ENCODE assay signal across 8 mouse cellular contexts in genomic region chr1:180888556-180889042, GRCm38 (mm10). TPM values are rescaled to one million over a fixed set of nuclear protein-coding genes. Genes with fewer than 3 reads are reported as not detected.
A peak's percentile ranks its signal among the peaks of the same experiment; 100 is the strongest.
DNase-seq lines count a peak whose midpoint lies in the region; ATAC-seq lines count a peak whose summit lies in the region.

No protein-coding gene starts in this region.

- H3K4me1 ChIP-seq in midbrain, embryonic 11.5 days (ENCODE audit: control insufficient read depth, insufficient read depth, low read length) = peaks cover 8% of the 10 kb centered on the region
- H3K4me1 ChIP-seq in midbrain, embryonic 10.5 days = peaks cover 18% of the 10 kb centered on the region
- peaks cover 13% of the 10 kb centered on the region for H3K4me1 ChIP-seq in forebrain, embryonic 13.5 days
- peaks cover 11% of the 10 kb centered on the region for H3K4me1 ChIP-seq in limb, embryonic 11.5 days (ENCODE audit: control insufficient read depth, insufficient read depth, low read length)

- no peaks in the 10 kb centered on the region for H3K36me3 ChIP-seq in midbrain, embryonic 11.5 days (ENCODE audit: control insufficient read depth, insufficient read depth, low read length)
- H3K36me3 ChIP-seq in midbrain, embryonic 10.5 days = no peaks in the 10 kb centered on the region
- no peaks in the 10 kb centered on the region for H3K36me3 ChIP-seq in forebrain, embryonic 13.5 days (ENCODE audit: poor library complexity, severe bottlenecking)
- no peaks in the 10 kb centered on the region for H3K36me3 ChIP-seq in limb, embryonic 11.5 days (ENCODE audit: control insufficient read depth, insufficient read depth, low read length)

- DNase-seq in midbrain, embryonic 11.5 days (ENCODE audit: low spot score, missing footprints) = no peak
- no peak for DNase-seq in midbrain, embryonic 10.5 days (ENCODE audit: low spot score)
- peak; percentile 84 to 89 for DNase-seq in heart, postnatal 36 days
- peak; percentile 46 for DNase-seq in limb, embryonic 11.5 days (ENCODE audit: low spot score)
- no peak for DNase-seq in cerebellum, postnatal 4 days (ENCODE audit: low spot score in 2 of 2)
- DNase-seq in frontal cortex, postnatal 36 days (ENCODE audit: low spot score in 2 of 2) = no peak

- H3K9me3 ChIP-seq in midbrain, embryonic 11.5 days (ENCODE audit: control insufficient read depth, low read length) = no peaks in the 10 kb centered on the region
- no peaks in the 10 kb centered on the region for H3K9me3 ChIP-seq in midbrain, embryonic 10.5 days (replicated peaks)
- H3K9me3 ChIP-seq in forebrain, embryonic 13.5 days (replicated peaks) = no peaks in the 10 kb centered on the region
- H3K9me3 ChIP-seq in limb, embryonic 11.5 days (ENCODE audit: control insufficient read depth, low read length) = no peaks in the 10 kb centered on the region

- 0 out of 2 replicates have a peak overlapping the region, but pooled peaks have one; percentile 12 for H3K9ac ChIP-seq in midbrain, embryonic 11.5 days (ENCODE audit: low read length)
- H3K9ac ChIP-seq in forebrain, embryonic 13.5 days = no peak overlapping the region
- peak overlapping the region; percentile 28; the same call in 1 of the 2 replicates for H3K9ac ChIP-seq in limb, embryonic 11.5 days (ENCODE audit: low read length)

- H3K27me3 ChIP-seq in midbrain, embryonic 11.5 days (ENCODE audit: control insufficient read depth, insufficient read depth, low read length) = peaks cover 8% of the 10 kb centered on the region
- peaks cover 54% of the 10 kb centered on the region for H3K27me3 ChIP-seq in midbrain, embryonic 10.5 days (ENCODE audit: low read depth, poor library complexity, severe bottlenecking)
- peaks cover 14% of the 10 kb centered on the region for H3K27me3 ChIP-seq in forebrain, embryonic 13.5 days
- H3K27me3 ChIP-seq in limb, embryonic 11.5 days (ENCODE audit: control insufficient read depth, insufficient read depth, low read length) = peaks cover 6% of the 10 kb centered on the region

- intact Hi-C loops in heart, postnatal 36 days (cut with DNase I) = no loop called here

- H3K4me3 ChIP-seq in midbrain, embryonic 11.5 days (ENCODE audit: low read depth, low read length) = no peak overlapping the region
- H3K4me3 ChIP-seq in midbrain, embryonic 10.5 days = no peak overlapping the region
- no peak overlapping the region for H3K4me3 ChIP-seq in forebrain, embryonic 13.5 days
- no peak overlapping the region for H3K4me3 ChIP-seq in limb, embryonic 11.5 days (ENCODE audit: low read depth, low read length)

- 12% methylated on average over 13 of the region's 13 CpGs for WGBS in midbrain, embryonic 11.5 days
- 9% methylated on average over 13 of the region's 13 CpGs for WGBS in midbrain, embryonic 10.5 days
- WGBS in forebrain, embryonic 13.5 days = 8% methylated on average over 13 of the region's 13 CpGs
- 5% methylated on average over 13 of the region's 13 CpGs for WGBS in limb, embryonic 11.5 days

- H3K4me2 ChIP-seq in midbrain, embryonic 11.5 days = no peak overlapping the region
- peak overlapping the region; percentile 40 for H3K4me2 ChIP-seq in forebrain, embryonic 13.5 days
- peak overlapping the region; percentile 17; the same call in 1 of the 2 replicates for H3K4me2 ChIP-seq in limb, embryonic 11.5 days (ENCODE audit: low read depth, severe bottlenecking)

- peak; percentile 60 for ATAC-seq in midbrain, embryonic 11.5 days (ENCODE audit: low FRiP score)
- peak; percentile 68 for ATAC-seq in forebrain, embryonic 13.5 days
- ATAC-seq in limb, embryonic 11.5 days (ENCODE audit: insufficient number of reproducible peaks, low FRiP score, low TSS enrichment, low read depth) = peak; percentile 60
- ATAC-seq in monocyte, adult 5-6 weeks (replicated peaks; ENCODE audit: insufficient number of reproducible peaks, low FRiP score, low TSS enrichment, poor library complexity, severe bottlenecking) = peak; percentile 72

- H3K27ac ChIP-seq in midbrain, embryonic 11.5 days (ENCODE audit: low read depth, low read length) = no peak overlapping the region
- H3K27ac ChIP-seq in midbrain, embryonic 10.5 days (replicated peaks) = no peak overlapping the region; the same call in 1 of the 2 replicates
- H3K27ac ChIP-seq in forebrain, embryonic 13.5 days = no peak overlapping the region
- H3K27ac ChIP-seq in limb, embryonic 11.5 days (replicated peaks; ENCODE audit: low read depth, low read length) = no peak overlapping the region

RNA-seq across cellular contexts. Expression of gene Lefty2, which starts 4.3 kb away (rescaled TPM):
- polyA plus RNA-seq in midbrain, embryonic 11.5 days (2014; fragmentation: Nextera tagmentation; extraction: Ambion mirVana) = not detected in 2 replicates
- not detected in 2 replicates for polyA plus RNA-seq in midbrain, embryonic 10.5 days (2016; fragmentation: Nextera tagmentation; extraction: Ambion mirVana)
- polyA plus RNA-seq in forebrain, embryonic 13.5 days (2015; fragmentation: Nextera tagmentation; extraction: Ambion mirVana) = 0.41 and 0.94 TPM in 2 replicates
- total RNA-seq in heart, postnatal 36 days (2021) = not detected
- polyA plus RNA-seq in limb, embryonic 11.5 days (2014; fragmentation: Nextera tagmentation; extraction: Ambion mirVana) = 0.08 TPM in 1 of 2 replicates, not detected in the other
- total RNA-seq in monocyte, adult 5-6 weeks (2017) = not detected in 3 replicates

RNA-seq across cellular contexts. Expression of gene Pycr2, which starts 15.5 kb away (rescaled TPM):
- 85.4 and 97.9 TPM in 2 replicates for polyA plus RNA-seq in midbrain, embryonic 11.5 days (2014; fragmentation: Nextera tagmentation; extraction: Ambion mirVana)
- 134 and 144 TPM in 2 replicates for polyA plus RNA-seq in midbrain, embryonic 10.5 days (2016; fragmentation: Nextera tagmentation; extraction: Ambion mirVana)
- polyA plus RNA-seq in forebrain, embryonic 13.5 days (2015; fragmentation: Nextera tagmentation; extraction: Ambion mirVana) = 90.6 and 101 TPM in 2 replicates
- total RNA-seq in heart, postnatal 36 days (2021) = 10 to 100 TPM; 12.5 to 15.6 TPM
- polyA plus RNA-seq in limb, embryonic 11.5 days (2014; fragmentation: Nextera tagmentation; extraction: Ambion mirVana) = 120 and 137 TPM in 2 replicates
- total RNA-seq in monocyte, adult 5-6 weeks (2017) = 12.9 to 16.2 TPM (median 14.3 TPM) in 3 replicates

RNA-seq across cellular contexts. Expression of gene Sde2, which starts 37.7 kb away (rescaled TPM):
- polyA plus RNA-seq in midbrain, embryonic 11.5 days (2014; fragmentation: Nextera tagmentation; extraction: Ambion mirVana) = 34.1 and 35.1 TPM in 2 replicates
- polyA plus RNA-seq in midbrain, embryonic 10.5 days (2016; fragmentation: Nextera tagmentation; extraction: Ambion mirVana) = 39.0 and 42.1 TPM in 2 replicates
- 32.7 and 33.8 TPM in 2 replicates for polyA plus RNA-seq in forebrain, embryonic 13.5 days (2015; fragmentation: Nextera tagmentation; extraction: Ambion mirVana)
- total RNA-seq in heart, postnatal 36 days (2021) = 10 to 100 TPM; 10.3 to 14.2 TPM
- polyA plus RNA-seq in limb, embryonic 11.5 days (2014; fragmentation: Nextera tagmentation; extraction: Ambion mirVana) = 44.1 and 46.9 TPM in 2 replicates
- total RNA-seq in monocyte, adult 5-6 weeks (2017) = 45.3 to 50.4 TPM (median 49.6 TPM) in 3 replicates

RNA-seq across cellular contexts. Expression of gene Lefty1, which starts 46.2 kb away (rescaled TPM):
- polyA plus RNA-seq in midbrain, embryonic 11.5 days (2014; fragmentation: Nextera tagmentation; extraction: Ambion mirVana) = 0.51 and 1.1 TPM in 2 replicates
- polyA plus RNA-seq in midbrain, embryonic 10.5 days (2016; fragmentation: Nextera tagmentation; extraction: Ambion mirVana) = 0.60 and 0.67 TPM in 2 replicates
- not detected in 2 replicates for polyA plus RNA-seq in forebrain, embryonic 13.5 days (2015; fragmentation: Nextera tagmentation; extraction: Ambion mirVana)
- 1 to 10 TPM in 1 of 2 experiments, under 1 TPM in 1; 0.95 to 1.0 TPM for total RNA-seq in heart, postnatal 36 days (2021)
- polyA plus RNA-seq in limb, embryonic 11.5 days (2014; fragmentation: Nextera tagmentation; extraction: Ambion mirVana) = 0.12 and 1.4 TPM in 2 replicates
- total RNA-seq in monocyte, adult 5-6 weeks (2017) = not detected in 3 replicates

RNA-seq across cellular contexts. Expression of gene Tmem63a, which starts 53.5 kb away (rescaled TPM):
- 2.4 and 2.5 TPM in 2 replicates for polyA plus RNA-seq in midbrain, embryonic 11.5 days (2014; fragmentation: Nextera tagmentation; extraction: Ambion mirVana)
- 2.2 and 3.6 TPM in 2 replicates for polyA plus RNA-seq in midbrain, embryonic 10.5 days (2016; fragmentation: Nextera tagmentation; extraction: Ambion mirVana)
- polyA plus RNA-seq in forebrain, embryonic 13.5 days (2015; fragmentation: Nextera tagmentation; extraction: Ambion mirVana) = 0.88 and 1.4 TPM in 2 replicates
- 10 to 100 TPM; 13.8 to 13.9 TPM for total RNA-seq in heart, postnatal 36 days (2021)
- 5.6 and 6.1 TPM in 2 replicates for polyA plus RNA-seq in limb, embryonic 11.5 days (2014; fragmentation: Nextera tagmentation; extraction: Ambion mirVana)
- 15.0 to 24.1 TPM (median 17.4 TPM) in 3 replicates for total RNA-seq in monocyte, adult 5-6 weeks (2017)

Comparison
In these comparisons a context has a peak if more than half of its experiments do, and no peak if none do; other contexts are left out.
1. DNase-seq: peak in heart, postnatal 36 days (2 of 2) and limb, embryonic 11.5 days (single experiment); none in midbrain, embryonic 11.5 days (single experiment), midbrain, embryonic 10.5 days (single experiment), cerebellum, postnatal 4 days (0 of 2) and frontal cortex, postnatal 36 days (0 of 2).
2. Peak in every context shown above with its lines, with median percentiles within 50 percentile points of each other: ATAC-seq.